Mouse (Mus musculus): ENCODE data around the gene Vsig10l. TPM values are rescaled to one million over a fixed set of nuclear protein-coding genes. Genes with fewer than 3 reads are reported as not detected.

The Vsig10l gene
- total RNA-seq (2017): 1.2 to 6.7 TPM (median 2.9 TPM) in 3 replicates

GRCm38 (mm10) chr7:43462851-43463250, at the start of gene Vsig10l:
Gene Vsig10l (plus strand): TSS chr7:43463151.
- ATAC-seq (replicated peaks; ENCODE audit: insufficient number of reproducible peaks, low FRiP score, low TSS enrichment, poor library complexity, severe bottlenecking): no peak

- no peak for ATAC-seq (replicated peaks; ENCODE audit: insufficient number of reproducible peaks, low FRiP score, low TSS enrichment, poor library complexity, severe bottlenecking)
Observed at GRCm38 (mm10) chr7:43417298-43417697, 45.7 kb upstream of the Vsig10l start.

- peak; percentile 97 for ATAC-seq (replicated peaks; ENCODE audit: insufficient number of reproducible peaks, low FRiP score, low TSS enrichment, poor library complexity, severe bottlenecking)
Observed at GRCm38 (mm10) chr7:43422995-43423617, 39.8 kb upstream of the Vsig10l start.

- no peak for ATAC-seq (replicated peaks; ENCODE audit: insufficient number of reproducible peaks, low FRiP score, low TSS enrichment, poor library complexity, severe bottlenecking)
Observed at GRCm38 (mm10) chr7:43423991-43424625, 38.8 kb upstream of the Vsig10l start.

- ATAC-seq (replicated peaks; ENCODE audit: insufficient number of reproducible peaks, low FRiP score, low TSS enrichment, poor library complexity, severe bottlenecking): no peak
Observed at GRCm38 (mm10) chr7:43427406-43427805, 35.5 kb upstream of the Vsig10l start, which contains the start of gene Lim2. Gene Lim2 (plus strand): TSS chr7:43427670.

GRCm38 (mm10) chr7:43429500-43429899, 33.5 kb upstream of the Vsig10l start:
- ATAC-seq (replicated peaks; ENCODE audit: insufficient number of reproducible peaks, low FRiP score, low TSS enrichment, poor library complexity, severe bottlenecking): no peak

- ATAC-seq (replicated peaks; ENCODE audit: insufficient number of reproducible peaks, low FRiP score, low TSS enrichment, poor library complexity, severe bottlenecking): no peak
Observed at GRCm38 (mm10) chr7:43432891-43433290, 30.1 kb upstream of the Vsig10l start.

GRCm38 (mm10) chr7:43434676-43435075, 28.3 kb upstream of the Vsig10l start:
- ATAC-seq (replicated peaks; ENCODE audit: insufficient number of reproducible peaks, low FRiP score, low TSS enrichment, poor library complexity, severe bottlenecking): peak; percentile 56

GRCm38 (mm10) chr7:43436341-43437255, 26.4 kb upstream of the Vsig10l start, which contains the start of gene Nkg7:
Gene Nkg7 (plus strand): TSS chr7:43437073.
- peak; percentile 28; the same call in 1 of the 2 replicates for ATAC-seq (replicated peaks; ENCODE audit: insufficient number of reproducible peaks, low FRiP score, low TSS enrichment, poor library complexity, severe bottlenecking)

- ATAC-seq (replicated peaks; ENCODE audit: insufficient number of reproducible peaks, low FRiP score, low TSS enrichment, poor library complexity, severe bottlenecking): no peak
Observed at GRCm38 (mm10) chr7:43438611-43439010, 24.3 kb upstream of the Vsig10l start.

- ATAC-seq (replicated peaks; ENCODE audit: insufficient number of reproducible peaks, low FRiP score, low TSS enrichment, poor library complexity, severe bottlenecking): no peak
Observed at GRCm38 (mm10) chr7:43440482-43440881, 22.5 kb upstream of the Vsig10l start, which contains the start of gene Cldnd2. Gene Cldnd2 (plus strand): TSS chr7:43440782.

- ATAC-seq (replicated peaks; ENCODE audit: insufficient number of reproducible peaks, low FRiP score, low TSS enrichment, poor library complexity, severe bottlenecking): no peak
Observed at GRCm38 (mm10) chr7:43441071-43441470, 21.9 kb upstream of the Vsig10l start.

- ATAC-seq (replicated peaks; ENCODE audit: insufficient number of reproducible peaks, low FRiP score, low TSS enrichment, poor library complexity, severe bottlenecking): no peak
Observed at GRCm38 (mm10) chr7:43442684-43443083, 20.3 kb upstream of the Vsig10l start.

GRCm38 (mm10) chr7:43443126-43443916, 19.6 kb upstream of the Vsig10l start:
- peak; percentile 59 for ATAC-seq (replicated peaks; ENCODE audit: insufficient number of reproducible peaks, low FRiP score, low TSS enrichment, poor library complexity, severe bottlenecking)

- ATAC-seq (replicated peaks; ENCODE audit: insufficient number of reproducible peaks, low FRiP score, low TSS enrichment, poor library complexity, severe bottlenecking): peak; percentile 94
Observed at GRCm38 (mm10) chr7:43443917-43444293, 19.0 kb upstream of the Vsig10l start, which contains the start of the genes Etfb and Gm45233. Gene Etfb (plus strand): TSS chr7:43444083. Gene Gm45233 (plus strand): TSS chr7:43444128.

GRCm38 (mm10) chr7:43447801-43448200, 15.2 kb upstream of the Vsig10l start:
- ATAC-seq (replicated peaks; ENCODE audit: insufficient number of reproducible peaks, low FRiP score, low TSS enrichment, poor library complexity, severe bottlenecking): no peak

- no peak for ATAC-seq (replicated peaks; ENCODE audit: insufficient number of reproducible peaks, low FRiP score, low TSS enrichment, poor library complexity, severe bottlenecking)
Observed at GRCm38 (mm10) chr7:43448246-43448645, 14.7 kb upstream of the Vsig10l start.

- ATAC-seq (replicated peaks; ENCODE audit: insufficient number of reproducible peaks, low FRiP score, low TSS enrichment, poor library complexity, severe bottlenecking): no peak
Observed at GRCm38 (mm10) chr7:43449811-43450210, 13.1 kb upstream of the Vsig10l start.
